Comparison of ENCODE assay signal across 15 mouse cellular contexts in genomic region chr1:189791534-189792217, GRCm38 (mm10).
A peak's percentile ranks its signal among the peaks of the same experiment; 100 is the strongest.
DNase-seq lines count a peak whose midpoint lies in the region; ATAC-seq and TF ChIP-seq lines count a peak whose summit lies in the region.
"Had no signal": no experiment of that assay in that cellular context is flagged by ENCODE, and none has a peak within 500 bp of the region (broad histone marks: within the 10 kb centered on the region; RNA-seq: fewer than 3 reads in every experiment).

No protein-coding gene starts in this region.

- WGBS in lung, embryonic 16.5 days: 77% methylated on average over 10 of the region's 10 CpGs
- WGBS in embryonic facial prominence, embryonic 11.5 days: 74% methylated on average over 10 of the region's 10 CpGs
- WGBS in forebrain, embryonic 16.5 days: 8% methylated on average over 10 of the region's 10 CpGs
- 80% methylated on average over 10 of the region's 10 CpGs for WGBS in liver, postnatal 0 days (ENCODE audit: insufficient replicate concordance)

- H3K27me3 ChIP-seq in lung, embryonic 16.5 days (ENCODE audit: control insufficient read depth, insufficient read depth, low read depth, low read length): no peaks in the 10 kb centered on the region
- H3K27me3 ChIP-seq in embryonic facial prominence, embryonic 11.5 days (ENCODE audit: control insufficient read depth, insufficient read depth, low read length): no peaks in the 10 kb centered on the region
- peaks cover 52% of the 10 kb centered on the region for H3K27me3 ChIP-seq in forebrain, embryonic 16.5 days (replicated peaks; ENCODE audit: control insufficient read depth, insufficient read depth, low read length)
- no peaks in the 10 kb centered on the region for H3K27me3 ChIP-seq in liver, postnatal 0 days (ENCODE audit: insufficient read depth, low read length)
- H3K27me3 ChIP-seq: heart, embryonic 13.5 days; liver, embryonic 12.5 days had no signal

- no peak for TF ChIP-seq EP300 in liver, postnatal 0 days (IDR thresholded peaks at IDR 0.05; ENCODE audit: low read depth)

- H3K36me3 ChIP-seq in lung, embryonic 16.5 days (ENCODE audit: control insufficient read depth, insufficient read depth, low read length): no peaks in the 10 kb centered on the region
- H3K36me3 ChIP-seq in embryonic facial prominence, embryonic 11.5 days (replicated peaks; ENCODE audit: control insufficient read depth, insufficient read depth, low read depth, low read length): no peaks in the 10 kb centered on the region
- H3K36me3 ChIP-seq in forebrain, embryonic 16.5 days (ENCODE audit: control insufficient read depth, insufficient read depth): no peaks in the 10 kb centered on the region
- H3K36me3 ChIP-seq in liver, postnatal 0 days (replicated peaks; ENCODE audit: insufficient read depth, low read length): no peaks in the 10 kb centered on the region
- H3K36me3 ChIP-seq: liver, embryonic 12.5 days had no signal

- no peak overlapping the region for H3K4me2 ChIP-seq in lung, embryonic 16.5 days (ENCODE audit: low read depth, low read length)
- H3K4me2 ChIP-seq in embryonic facial prominence, embryonic 11.5 days (ENCODE audit: low read depth, low read length): no peak overlapping the region
- no peak overlapping the region for H3K4me2 ChIP-seq in forebrain, embryonic 16.5 days (ENCODE audit: low read length)
- H3K4me2 ChIP-seq in liver, postnatal 0 days (ENCODE audit: low read depth, low read length): no peak overlapping the region
- H3K4me2 ChIP-seq: heart, embryonic 13.5 days; liver, embryonic 12.5 days had no signal

- no peak; the same call in 1 of the 2 replicates for ATAC-seq in lung, embryonic 16.5 days (ENCODE audit: low read depth)
- ATAC-seq in embryonic facial prominence, embryonic 11.5 days (replicated peaks; ENCODE audit: insufficient number of reproducible peaks, low FRiP score, low TSS enrichment, low read depth): peak; percentile 65
- ATAC-seq in forebrain, embryonic 16.5 days: peak; percentile 94
- ATAC-seq in liver, postnatal 0 days: no peak
- ATAC-seq: CD4-positive, CD25-positive, alpha-beta regulatory T cell, adult 4 months; inflammation-experienced regulatory T-cells, adult 6 months; liver, embryonic 12.5 days had no signal

- no peaks in the 10 kb centered on the region for H3K9me3 ChIP-seq in lung, embryonic 16.5 days (ENCODE audit: control insufficient read depth, low read length)
- no peaks in the 10 kb centered on the region for H3K9me3 ChIP-seq in embryonic facial prominence, embryonic 11.5 days (replicated peaks; ENCODE audit: control insufficient read depth, low read length)
- no peaks in the 10 kb centered on the region for H3K9me3 ChIP-seq in forebrain, embryonic 16.5 days (ENCODE audit: control insufficient read depth, low read length)
- no peaks in the 10 kb centered on the region for H3K9me3 ChIP-seq in liver, postnatal 0 days (ENCODE audit: low read length)
- H3K9me3 ChIP-seq: heart, embryonic 13.5 days; liver, embryonic 12.5 days had no signal

- H3K9ac ChIP-seq in lung, embryonic 16.5 days (ENCODE audit: low read length): no peak overlapping the region
- no peak overlapping the region for H3K9ac ChIP-seq in embryonic facial prominence, embryonic 11.5 days (replicated peaks; ENCODE audit: low read length)
- H3K9ac ChIP-seq in forebrain, embryonic 16.5 days (replicated peaks; ENCODE audit: low read depth, low read length): no peak overlapping the region
- H3K9ac ChIP-seq in liver, postnatal 0 days (replicated peaks): no peak overlapping the region
- H3K9ac ChIP-seq: heart, embryonic 13.5 days; liver, embryonic 12.5 days had no signal

- peak overlapping the region; percentile 13; the same call in 1 of the 2 replicates for H3K27ac ChIP-seq in lung, embryonic 16.5 days (ENCODE audit: low read length)
- H3K27ac ChIP-seq in embryonic facial prominence, embryonic 11.5 days (replicated peaks; ENCODE audit: low read depth, low read length): no peak overlapping the region
- H3K27ac ChIP-seq in forebrain, embryonic 16.5 days (ENCODE audit: low read length): no peak overlapping the region
- H3K27ac ChIP-seq in liver, postnatal 0 days (ENCODE audit: low read depth): no peak overlapping the region
- H3K27ac ChIP-seq: heart, embryonic 13.5 days; liver, embryonic 12.5 days had no signal

- H3K4me3 ChIP-seq in lung, embryonic 16.5 days (ENCODE audit: low read length): no peak overlapping the region
- H3K4me3 ChIP-seq in embryonic facial prominence, embryonic 11.5 days (ENCODE audit: low read depth, low read length): no peak overlapping the region
- H3K4me3 ChIP-seq in forebrain, embryonic 16.5 days (replicated peaks; ENCODE audit: low read length): no peak overlapping the region
- no peak overlapping the region for H3K4me3 ChIP-seq in liver, postnatal 0 days (ENCODE audit: low read depth, low read length)
- H3K4me3 ChIP-seq: erythroblast, embryonic 14.5 days; heart, embryonic 13.5 days; liver, embryonic 12.5 days had no signal

- DNase-seq in lung, postnatal 36 days: no peak
- no peak for DNase-seq in embryonic facial prominence, embryonic 11.5 days (ENCODE audit: low spot score)
- peak; percentile 84 for DNase-seq in retina, embryonic 14.5 days (ENCODE audit: low spot score)
- DNase-seq in liver, postnatal 0 days: no peak
- DNase-seq in thymus, postnatal 10 days (ENCODE audit: low spot score in 2 of 2): no peak
- DNase-seq: adrenal gland, adult 2 months; gastrocnemius, postnatal 36 days; lung, postnatal 4 days had no signal

- peaks cover 16% of the 10 kb centered on the region for H3K4me1 ChIP-seq in lung, embryonic 16.5 days (replicated peaks; ENCODE audit: control insufficient read depth, insufficient read depth, low read length)
- no peaks in the 10 kb centered on the region for H3K4me1 ChIP-seq in embryonic facial prominence, embryonic 11.5 days (ENCODE audit: control insufficient read depth, insufficient read depth, low read length)
- H3K4me1 ChIP-seq in forebrain, embryonic 16.5 days (replicated peaks; ENCODE audit: control insufficient read depth, insufficient read depth, low read length): peaks cover 19% of the 10 kb centered on the region
- H3K4me1 ChIP-seq in liver, postnatal 0 days (ENCODE audit: insufficient read depth): peaks cover 3% of the 10 kb centered on the region; the same call in 1 of the 2 replicates

- no peak for TF ChIP-seq CTCF in liver, postnatal 0 days (IDR thresholded peaks at IDR 0.05; ENCODE audit: low read depth)

Comparison
In these comparisons a context has a peak if more than half of its experiments do, and no peak if none do; other contexts are left out.
1. ATAC-seq: peak in embryonic facial prominence, embryonic 11.5 days (single experiment) and forebrain, embryonic 16.5 days (single experiment); none in lung, embryonic 16.5 days (single experiment) and liver, postnatal 0 days (single experiment).